Mouse (Mus musculus) gastrocnemius, postnatal 4 days (tissue): ENCODE measurements at regions not wholly inside any gene's neighbourhood (a gene's known extent, or its start where the extent isn't known, plus 50 kb on each side); places are given as distances from the start of the nearest gene placed in this dataset.

Experiments
- DNase-seq, 2 experiments: peaks; one replicate each; pipeline ENCODE4 v3.0.0; 2021 to 2022; ENCODE audit warnings: low spot score in 2 of 2, mixed read lengths in 2 of 2

DNA sequence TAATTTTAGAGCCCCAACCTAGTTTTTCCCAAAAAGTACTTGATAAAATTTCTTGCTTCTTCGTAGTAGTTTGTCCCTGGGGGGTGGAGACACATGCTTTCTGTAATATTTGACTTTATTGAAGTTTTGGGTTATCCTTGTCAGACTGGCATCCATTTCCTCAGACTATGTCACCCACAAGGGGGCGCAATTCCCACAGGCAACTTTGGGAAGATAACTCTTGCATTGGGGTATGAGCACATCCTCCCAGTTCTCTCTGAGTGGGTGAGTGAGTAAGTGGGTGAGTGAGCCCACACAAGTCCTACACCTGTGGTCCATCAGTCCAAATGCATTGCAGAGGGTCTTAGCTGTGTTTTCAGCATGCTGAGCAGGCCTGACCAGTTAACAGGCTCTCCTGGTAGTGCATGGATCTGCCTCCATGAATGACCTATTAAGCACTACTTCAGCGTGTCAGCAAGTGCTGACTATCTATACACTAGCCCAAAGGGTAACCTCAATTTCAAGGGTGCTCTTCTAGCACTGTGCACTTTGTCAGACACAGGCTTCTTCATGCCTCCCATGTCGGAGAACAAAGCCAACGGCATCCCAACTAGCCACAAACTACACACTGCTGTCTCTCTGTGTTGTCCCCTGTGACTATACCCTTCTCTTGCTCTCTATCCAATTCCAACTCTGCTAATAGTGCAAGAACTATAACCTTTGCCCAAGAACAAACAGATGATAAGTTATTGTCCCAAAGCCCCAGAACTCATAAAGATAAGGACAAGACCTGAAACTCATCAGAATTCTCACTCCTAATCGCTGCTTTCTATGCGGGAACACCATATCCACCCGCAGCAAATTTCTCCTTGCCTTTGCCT lies 275.6 kb upstream of the Tsc22d2 start:
- peak; percentile 30 to 53 for DNase-seq

DNA sequence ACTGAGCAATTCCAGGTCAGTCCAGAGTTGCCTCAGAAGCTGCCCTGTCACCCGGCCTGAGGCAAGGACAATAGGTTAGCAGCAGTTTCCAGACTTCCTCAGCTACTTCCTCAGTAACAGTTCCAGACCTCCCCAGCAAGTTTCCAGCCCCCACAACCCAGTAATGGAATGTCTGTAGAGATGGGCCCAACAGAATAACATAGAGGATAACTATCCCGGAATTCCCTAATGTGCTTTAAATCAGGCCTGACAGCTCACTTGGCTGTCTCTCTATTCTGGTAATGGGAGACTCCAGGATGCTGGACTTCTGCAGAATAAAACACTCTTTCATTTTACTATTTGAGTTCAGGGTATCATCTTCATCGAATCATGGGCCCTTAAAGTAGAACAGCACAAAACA lies 268.4 kb upstream of the Tsc22d2 start:
- no peak for DNase-seq

DNA sequence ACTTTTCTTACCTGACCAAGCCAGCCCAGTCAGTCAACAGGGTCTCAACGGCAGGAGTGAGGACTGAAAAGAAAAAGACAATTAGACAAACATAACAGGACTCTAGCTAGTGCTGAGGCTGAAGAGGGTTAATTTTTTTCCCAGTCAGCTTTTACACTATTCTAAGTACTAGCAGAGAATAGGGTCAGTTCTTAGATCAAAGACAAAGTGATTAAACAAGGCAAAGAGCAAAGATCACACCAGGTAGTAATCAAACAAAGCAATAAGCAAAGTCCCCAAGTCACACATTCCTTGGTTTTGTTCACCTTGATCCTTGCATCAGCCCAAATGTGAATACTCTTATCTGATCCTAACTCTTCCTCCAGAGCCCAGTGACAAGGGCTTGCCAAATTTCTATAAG lies 267.8 kb upstream of the Tsc22d2 start:
- no peak for DNase-seq

DNA sequence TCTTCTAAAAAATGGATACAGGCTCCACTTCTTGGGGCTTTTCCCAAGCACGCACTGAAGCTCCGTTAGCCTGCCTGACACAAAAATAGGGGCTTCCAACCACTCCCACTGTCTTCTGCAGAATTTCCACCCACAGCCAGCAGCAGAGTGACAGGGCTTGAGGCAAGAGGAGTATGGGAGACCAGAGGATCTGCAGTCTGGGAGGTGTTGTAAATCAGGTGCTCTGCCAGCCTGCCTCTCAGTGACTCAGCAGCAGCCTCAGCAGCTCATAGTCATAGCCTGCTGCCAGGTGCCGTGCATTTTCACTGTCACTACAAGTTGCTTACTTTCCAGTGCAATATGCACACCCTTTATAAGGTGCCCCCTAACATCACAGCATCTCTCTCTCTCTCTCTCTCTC lies 261.4 kb upstream of the Tsc22d2 start:
- no peak for DNase-seq

DNA sequence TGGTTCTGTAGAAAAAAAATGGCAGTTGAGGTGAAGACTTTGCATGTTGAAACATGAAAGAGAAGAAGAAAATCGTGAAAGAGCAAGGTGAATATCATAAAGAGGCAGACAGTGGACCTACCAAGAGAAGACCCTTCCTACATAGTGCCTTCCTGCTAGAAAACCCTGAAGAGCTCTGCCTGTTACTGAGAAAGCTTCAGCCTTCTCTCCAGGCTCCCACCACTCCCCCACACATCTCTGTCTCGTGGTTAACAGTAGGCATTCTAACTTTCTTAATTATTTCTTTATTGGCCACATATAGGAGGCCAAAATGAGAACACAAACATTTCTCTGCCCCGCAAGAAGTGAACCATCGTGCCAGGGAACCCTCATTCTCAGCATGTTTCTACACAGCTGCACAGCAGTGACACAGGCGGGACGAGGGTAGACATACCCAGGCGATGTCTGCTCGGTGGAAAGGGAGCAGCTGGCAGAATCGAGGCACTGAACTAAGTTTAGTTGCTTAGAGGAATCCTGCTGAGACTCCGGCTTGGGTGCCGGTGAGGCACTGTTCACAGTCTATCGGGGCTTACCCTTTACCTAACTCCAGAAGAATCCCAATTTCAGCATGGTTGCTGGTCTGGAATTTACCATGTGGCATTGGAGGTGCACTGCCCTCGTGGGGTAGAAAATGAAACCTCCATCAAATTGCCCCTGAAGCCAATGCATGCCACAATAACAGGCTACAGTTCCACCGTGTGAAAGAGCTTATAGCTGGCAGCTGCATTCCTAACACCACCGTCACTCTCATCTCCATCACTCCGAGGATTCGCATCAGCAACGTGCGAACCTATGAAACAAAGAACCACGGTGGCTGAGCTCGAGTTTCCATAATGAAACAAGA lies 260.4 kb upstream of the Tsc22d2 start:
- no peak for DNase-seq

DNA sequence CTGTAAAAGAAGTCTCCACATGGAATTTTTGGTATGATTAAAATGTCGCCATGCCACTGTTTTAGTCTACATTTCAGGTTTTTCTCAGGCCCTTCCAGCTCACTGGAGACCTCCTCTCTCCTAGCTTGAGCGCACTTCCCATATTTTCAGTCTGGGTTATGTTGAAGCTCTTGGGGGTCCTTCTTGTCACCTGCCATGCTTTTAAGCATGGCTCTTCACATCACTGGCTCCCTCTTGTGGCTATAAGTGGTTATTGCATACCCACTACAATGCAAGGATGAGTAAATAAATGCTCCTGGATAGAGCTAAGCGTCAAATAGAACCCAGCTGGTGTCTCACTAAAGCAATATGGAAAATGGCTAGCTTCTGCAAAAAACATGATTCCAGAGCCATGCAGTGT lies 255.1 kb upstream of the Tsc22d2 start:
- DNase-seq = no peak

DNA sequence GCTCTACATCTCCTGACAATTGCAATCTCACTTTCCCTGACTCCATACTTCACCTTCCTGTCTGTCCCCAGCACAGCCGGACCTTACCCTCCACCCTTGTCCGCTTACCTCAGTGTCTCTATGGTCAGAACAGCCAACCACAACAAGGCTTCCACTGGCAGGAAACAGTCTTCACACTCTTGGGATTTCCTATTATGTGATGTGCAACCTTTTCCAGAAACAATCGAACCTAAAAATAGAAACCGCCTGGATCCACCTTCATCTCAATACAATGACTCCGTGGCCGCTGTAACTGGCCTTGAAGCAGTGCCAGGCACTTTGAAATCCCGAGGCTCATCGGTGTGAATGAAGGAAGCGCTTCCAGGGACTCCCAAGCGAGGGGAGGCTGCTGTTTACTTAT lies 252.3 kb upstream of the Tsc22d2 start:
- no peak for DNase-seq

DNA sequence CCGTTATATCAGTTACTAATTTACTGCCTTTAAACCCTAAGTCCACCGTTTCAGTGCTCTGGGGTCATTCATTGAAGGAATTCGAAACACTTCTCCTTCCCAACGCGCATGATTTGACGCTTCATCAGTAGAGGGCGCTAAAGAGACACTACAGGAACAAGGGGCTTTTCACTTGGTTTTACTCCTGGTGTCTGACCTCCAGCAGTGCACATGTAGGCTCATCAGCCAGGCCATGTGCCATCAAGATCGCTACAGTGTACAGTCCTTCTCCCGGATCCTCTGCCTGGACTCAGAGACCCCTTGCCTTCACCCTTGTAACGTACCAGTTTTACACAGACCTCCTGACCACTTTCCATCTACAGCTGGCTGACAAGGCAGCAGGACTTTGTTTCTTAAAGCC lies 250.7 kb upstream of the Tsc22d2 start:
- peak; percentile 43 to 76 for DNase-seq

DNA sequence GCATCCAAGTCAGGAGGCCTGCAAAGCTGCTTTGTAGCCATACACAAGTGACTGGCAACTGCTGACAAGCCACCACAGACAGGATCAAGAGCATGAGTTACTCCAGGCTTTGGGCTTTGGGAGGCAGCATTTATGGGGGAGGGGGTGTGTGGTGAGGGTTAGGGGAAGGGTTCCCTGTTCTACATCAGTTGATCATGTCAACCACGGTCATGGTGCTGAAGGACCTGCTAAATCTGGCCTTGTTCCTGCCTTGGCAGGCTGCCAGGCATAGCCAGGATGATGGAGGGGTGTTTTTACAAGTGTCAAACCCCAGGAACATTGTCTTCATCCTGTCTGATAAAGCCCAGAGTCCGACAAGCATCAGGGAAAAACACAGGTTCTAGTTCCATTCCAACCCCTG lies 247.9 kb upstream of the Tsc22d2 start:
- DNase-seq = no peak

DNA sequence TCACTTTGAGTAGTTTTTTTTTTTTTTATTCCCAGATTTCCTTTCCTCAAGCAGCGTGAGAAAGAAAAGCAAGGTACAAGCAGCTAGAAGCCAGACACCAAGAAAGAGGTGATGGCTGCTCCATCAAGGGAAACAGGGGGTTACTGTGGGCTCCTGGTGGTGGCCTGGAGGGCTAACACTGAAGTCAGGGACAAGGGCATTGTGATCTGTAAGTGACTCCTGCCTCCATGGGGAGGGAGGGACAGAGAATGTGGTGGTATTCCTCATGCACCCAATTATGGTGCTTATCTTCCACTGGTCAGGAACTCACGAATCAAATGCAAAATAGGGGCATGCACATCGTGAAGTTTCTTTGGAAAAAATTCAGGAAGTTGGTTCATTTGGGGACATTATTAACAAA lies 247.4 kb upstream of the Tsc22d2 start:
- no peak for DNase-seq

DNA sequence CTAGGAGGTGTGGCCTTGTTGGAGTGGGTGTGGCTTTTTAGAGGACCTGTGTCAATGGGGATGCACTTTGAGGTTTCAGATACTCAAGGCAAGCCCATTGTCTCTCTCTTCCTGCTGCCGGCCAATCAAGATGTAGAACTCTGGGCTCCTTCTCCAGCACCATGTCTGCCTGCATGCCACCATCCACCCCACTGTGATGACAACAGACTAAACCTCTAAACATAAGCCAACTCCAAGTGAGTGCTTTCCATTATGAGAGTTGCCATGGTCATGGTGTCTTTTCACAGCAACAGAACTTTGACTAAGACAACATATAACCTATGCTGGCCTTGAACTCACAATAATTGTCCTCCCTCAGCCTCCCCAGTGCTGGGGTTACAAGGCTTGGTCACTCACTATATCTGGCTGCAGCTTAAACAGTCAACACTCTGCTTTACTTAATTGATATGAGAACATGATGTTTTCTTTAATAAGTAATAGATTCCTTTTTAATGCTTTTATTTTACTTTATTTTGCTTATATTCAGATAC lies 246.7 kb upstream of the Tsc22d2 start:
- no peak for DNase-seq

DNA sequence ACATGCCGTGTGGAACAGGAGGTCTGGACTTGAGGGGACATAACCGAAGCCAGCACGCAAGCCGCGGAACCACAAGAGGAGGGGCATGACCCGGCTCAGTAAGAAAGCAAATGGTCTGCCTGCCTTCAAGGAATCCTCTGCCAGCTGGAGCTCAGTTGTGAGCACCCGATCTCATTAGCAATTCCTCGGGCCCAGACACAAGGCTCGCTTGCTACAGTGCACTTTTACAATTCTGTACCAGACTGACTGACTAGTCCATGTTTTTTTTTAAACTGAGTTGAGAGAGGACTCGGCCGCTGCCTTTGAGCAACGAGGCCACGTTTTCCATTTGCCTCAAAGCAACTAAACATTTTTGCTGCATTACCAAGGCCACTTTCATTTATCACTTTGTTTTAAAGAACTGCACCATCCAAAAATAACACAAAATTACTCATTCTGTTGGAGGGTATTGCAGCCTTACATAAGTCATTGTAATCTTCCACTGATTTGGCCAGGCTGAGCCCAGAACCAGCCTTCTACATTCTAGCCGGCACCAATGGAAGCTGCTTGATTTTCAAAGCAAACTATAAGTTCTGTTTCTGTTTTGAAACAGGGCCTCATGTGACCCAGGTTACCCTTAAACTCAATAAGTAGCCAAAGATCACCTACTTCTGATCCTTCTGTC lies 245.9 kb upstream of the Tsc22d2 start:
- DNase-seq = peak in 1 of 2 experiments; percentile 26

DNA sequence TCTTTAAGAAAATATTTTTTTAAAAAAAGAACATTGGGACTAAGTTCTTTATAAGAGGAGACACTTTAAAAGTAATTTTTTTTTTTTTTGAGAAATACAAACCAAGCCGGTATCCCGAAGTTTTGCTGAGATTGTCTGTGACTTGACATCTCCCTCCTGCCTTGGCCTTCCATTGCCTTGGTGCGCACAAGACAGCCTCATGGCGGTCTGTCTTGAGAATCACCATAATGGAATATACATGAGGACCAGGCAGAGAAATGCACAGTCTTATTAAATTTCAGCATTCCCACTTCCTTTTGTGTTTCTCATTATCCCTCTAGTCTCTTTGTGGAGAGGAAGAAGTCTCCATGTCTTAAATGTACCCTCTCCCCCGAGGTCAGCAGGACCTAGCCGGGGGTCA lies 244.7 kb upstream of the Tsc22d2 start:
- no peak for DNase-seq

DNA sequence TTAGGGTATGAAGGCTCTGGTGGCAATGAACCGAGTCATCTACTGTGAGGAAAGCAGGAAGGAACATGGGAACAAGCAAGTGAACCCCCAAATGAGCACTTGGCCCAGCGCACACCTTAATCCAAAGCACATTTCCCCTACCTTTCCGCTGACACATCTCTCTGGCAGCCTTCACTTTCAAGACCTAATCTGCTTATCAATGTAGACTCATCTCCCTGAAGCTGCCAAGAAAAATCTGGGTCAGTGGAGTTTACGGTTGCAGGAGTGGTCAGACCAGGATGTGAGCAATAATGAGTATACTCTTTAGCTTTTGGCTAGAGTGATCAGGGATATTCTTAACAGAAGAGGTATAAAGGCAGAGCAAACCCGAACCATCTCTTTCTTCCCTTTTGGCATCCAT lies 242.4 kb upstream of the Tsc22d2 start:
- no peak for DNase-seq

DNA sequence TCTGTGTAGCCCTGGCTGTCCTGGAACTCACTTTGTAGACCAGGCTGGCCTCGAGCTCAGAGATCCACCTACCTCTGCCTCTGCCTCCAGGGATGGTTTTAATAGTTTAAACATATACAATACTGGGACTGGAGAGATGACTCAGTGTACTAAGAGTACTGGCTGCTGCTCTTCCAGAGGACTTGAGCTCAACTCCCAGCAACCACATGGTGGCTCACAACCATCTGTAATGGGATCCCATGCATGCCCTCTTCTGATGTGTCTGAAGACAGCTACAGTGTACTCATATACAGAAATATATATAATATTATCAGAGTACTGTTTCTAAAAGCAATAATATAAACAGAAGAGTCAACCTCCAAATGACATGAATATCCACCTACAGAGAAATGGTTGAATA lies 240.7 kb upstream of the Tsc22d2 start:
- DNase-seq = no peak

DNA sequence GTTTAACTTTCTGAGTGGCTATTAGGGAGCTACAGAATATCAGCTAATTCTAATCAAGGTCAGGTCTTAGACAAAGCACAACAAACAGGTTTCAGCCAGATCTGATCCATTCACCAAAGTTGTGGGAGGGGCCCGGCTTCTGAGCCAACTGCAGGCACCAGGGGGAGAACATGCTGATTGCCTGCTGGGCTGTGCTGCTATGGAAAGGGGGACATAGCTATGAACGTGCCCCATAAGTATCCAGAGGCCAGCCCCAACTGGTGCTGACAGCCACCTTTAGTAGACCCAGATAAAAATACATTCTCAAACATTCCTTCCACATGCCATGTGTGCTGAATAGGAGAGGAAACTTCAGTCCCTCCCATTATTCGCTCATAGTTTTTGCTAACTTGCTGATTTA lies 232.8 kb upstream of the Tsc22d2 start:
- DNase-seq = no peak

DNA sequence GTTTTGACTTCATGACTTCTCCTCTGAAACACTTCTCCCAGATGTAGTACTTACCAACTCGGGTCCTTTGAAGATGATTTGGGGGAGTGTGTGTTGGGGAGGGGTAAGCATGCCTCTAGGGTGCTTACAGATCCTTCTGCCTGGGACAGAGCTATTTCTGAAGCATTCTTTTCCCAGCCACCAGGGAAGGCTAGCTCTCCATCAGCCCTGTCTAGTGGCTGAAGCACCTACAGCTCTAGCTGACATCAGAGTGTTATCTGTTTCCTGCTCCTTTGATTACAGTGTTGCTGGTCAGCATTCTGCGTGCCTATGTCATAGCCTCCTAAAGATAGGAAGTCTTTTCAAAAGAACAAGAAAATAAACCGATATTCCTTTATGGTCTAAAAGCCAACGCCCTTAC lies 232.2 kb upstream of the Tsc22d2 start:
- DNase-seq = no peak

DNA sequence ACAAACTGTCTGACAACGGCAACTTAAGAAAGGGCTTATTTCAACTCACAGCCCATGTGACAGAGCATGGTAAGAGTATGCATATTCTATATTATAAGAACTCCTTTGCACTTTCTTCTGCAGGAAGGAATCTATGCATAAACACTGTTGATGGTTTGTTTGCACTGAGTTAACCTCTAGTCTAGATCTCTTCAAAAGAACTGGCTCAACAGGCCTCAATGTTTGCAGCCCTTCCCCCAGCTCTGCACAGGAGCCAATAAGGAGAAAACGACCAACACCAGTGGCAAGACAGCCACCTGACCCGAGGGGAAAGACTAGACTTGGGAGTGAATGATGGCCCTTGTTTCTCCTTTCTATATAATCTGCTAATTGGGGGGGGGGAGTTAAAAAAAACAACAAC lies 231.2 kb upstream of the Tsc22d2 start:
- no peak for DNase-seq

DNA sequence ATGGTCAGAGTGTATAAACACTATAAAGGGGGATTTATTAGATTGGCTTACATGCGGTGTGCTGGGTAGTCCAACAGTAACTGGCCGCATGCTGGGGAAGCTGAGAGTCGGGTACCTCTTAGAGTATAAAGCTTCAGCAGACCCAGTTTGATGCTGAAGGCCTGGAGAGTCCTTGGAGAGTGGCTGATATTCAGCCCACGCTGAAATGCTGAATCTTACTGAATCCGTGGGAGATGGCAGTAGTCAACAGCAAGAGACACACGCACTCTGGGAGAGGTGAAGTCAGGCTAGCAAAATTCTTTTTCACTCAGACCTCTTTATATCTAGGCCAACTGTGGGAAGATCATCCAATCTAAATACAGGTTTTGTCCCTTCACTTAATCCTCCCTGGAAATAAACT lies 214.1 kb upstream of the Tsc22d2 start:
- DNase-seq = no peak

DNA sequence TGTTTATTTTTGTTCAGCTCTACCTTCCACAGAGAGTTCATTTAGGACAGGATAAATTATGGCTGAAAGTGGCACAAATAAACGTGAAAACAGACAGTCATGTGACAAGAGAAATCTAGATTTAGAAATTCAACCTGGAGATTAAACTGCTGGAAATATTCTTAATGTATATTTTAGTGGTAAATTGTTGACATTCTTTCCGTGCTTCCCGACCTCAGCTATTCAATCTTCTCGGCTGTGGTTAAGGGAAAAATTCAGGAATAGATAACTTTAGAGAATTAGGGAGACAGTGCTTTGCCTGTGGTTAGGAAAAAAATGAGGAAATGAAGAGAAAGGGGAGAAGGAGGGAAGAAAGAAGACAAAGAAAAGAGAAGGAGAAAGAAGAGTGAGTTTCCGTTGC lies 211.7 kb upstream of the Tsc22d2 start:
- no peak for DNase-seq

DNA sequence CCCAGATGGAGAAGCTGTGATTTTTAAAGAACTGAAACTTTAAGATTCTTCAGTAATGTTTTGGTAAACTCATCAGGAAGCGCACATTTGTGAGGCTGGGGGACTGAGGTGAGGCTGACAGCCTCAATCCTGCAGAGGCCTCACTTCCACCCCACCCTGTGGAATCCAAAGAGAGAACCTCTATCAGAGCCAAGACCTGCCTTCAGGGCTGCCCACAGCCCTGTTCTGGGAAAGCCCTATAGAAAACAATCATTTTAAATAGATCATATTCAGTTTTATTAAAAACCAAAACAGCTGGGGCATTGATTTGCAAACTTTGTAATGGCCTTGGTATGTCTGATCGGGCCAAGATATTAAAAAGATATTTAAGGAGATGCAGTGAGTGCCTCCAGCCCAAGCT lies 210.7 kb upstream of the Tsc22d2 start:
- no peak for DNase-seq

DNA sequence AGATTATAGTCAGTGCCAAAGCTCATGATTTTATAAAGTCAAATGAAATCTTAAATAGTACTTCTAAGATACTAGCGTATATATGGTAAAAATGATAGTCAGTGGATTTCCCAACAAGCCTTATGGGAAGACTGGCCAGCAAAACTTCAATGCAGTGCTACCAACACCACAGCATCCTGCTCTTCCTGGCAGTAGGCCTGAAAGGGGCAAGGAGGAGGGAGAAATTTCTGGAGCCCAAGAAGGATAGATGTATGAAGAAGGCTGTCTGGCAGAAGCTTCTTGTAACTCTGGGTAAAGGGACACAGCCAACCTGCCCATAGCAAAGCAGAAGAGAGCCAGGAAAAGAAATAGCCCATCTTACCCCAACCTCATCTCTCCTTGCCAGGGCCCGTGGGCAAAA lies 209.0 kb upstream of the Tsc22d2 start:
- no peak for DNase-seq
